Mouse (Mus musculus) liver, embryonic 16.5 days (tissue): ENCODE results near the gene Qsox1. TPM values are rescaled to one million over a fixed set of nuclear protein-coding genes. Genes with fewer than 3 reads are reported as not detected.
A peak's percentile ranks its signal among the peaks of the same experiment; 100 is the strongest.

Experiments
- ATAC-seq: fragments of 200-750 bp; cut with Nextera tagmentation; 2 replicates; pipeline ENCODE4 v1.8.0; 2017; ENCODE audit warnings: low read depth, mild to moderate bottlenecking, moderate number of reproducible peaks, moderate library complexity
- H3K27ac ChIP-seq: fragments of 300-500 bp; sonication (generic); 2 replicates; pipeline ENCODE4 v1.5.1; 2014; ENCODE audit warnings: mild to moderate bottlenecking, low read length
- H3K27me3 ChIP-seq: fragments of 300-500 bp; sonication (generic); 2 replicates; pipeline ENCODE4 v1.6.1; 2014; ENCODE audit warnings: low read depth, low read length, mixed read lengths; ENCODE audit not compliant: control insufficient read depth, insufficient read depth
- H3K36me3 ChIP-seq: fragments of 300-500 bp; sonication (generic); 2 replicates; pipeline ENCODE4 v1.6.1; 2014; ENCODE audit warnings: mild to moderate bottlenecking; ENCODE audit not compliant: control insufficient read depth, insufficient read depth
- H3K4me1 ChIP-seq: fragments of 300-500 bp; sonication (generic); 2 replicates; pipeline ENCODE4 v1.6.1; 2014; ENCODE audit warnings: low read depth, low read length, mixed read lengths; ENCODE audit not compliant: control insufficient read depth
- H3K4me2 ChIP-seq: fragments of 300-500 bp; sonication (generic); 2 replicates; pipeline ENCODE4 v1.6.1; 2014; ENCODE audit warnings: low read depth, low read length, mixed read lengths
- H3K4me3 ChIP-seq: fragments of 300-500 bp; sonication (generic); 2 replicates; pipeline ENCODE4 v1.5.1; 2014; ENCODE audit warnings: low read depth, mild to moderate bottlenecking, low read length
- H3K9ac ChIP-seq: fragments of 300-500 bp; sonication (generic); 2 replicates; pipeline ENCODE4 v1.6.1; 2014; ENCODE audit warnings: low read depth, low read length
- H3K9me3 ChIP-seq: fragments of 300-500 bp; sonication (generic); replicated peaks from 2 replicates; pipeline ENCODE4 v1.6.1; 2016; ENCODE audit warnings: low read length; ENCODE audit not compliant: control insufficient read depth
- WGBS: fragments of 180-500 bp; shearing (Covaris S2); extraction: QIAGEN DNeasy Blood & Tissue Kit; methylation state at CpG from one replicate; pipeline ENCODE4 v1.1.7; 2014; ENCODE audit not compliant: insufficient replicate concordance; 5-methylcytosine and 5-hydroxymethylcytosine counted together
- polyA plus RNA-seq: library from polyadenylated mRNA; unstranded; fragments of >200 nt; fragmentation: Nextera tagmentation; extraction: Ambion mirVana; gene quantifications from 2 replicates; pipeline ENCODE4 v1.2.1, GENCODE M21; 2015

Qsox1 gene
- polyA plus RNA-seq, 1 experiment from 2014 or later, result 51.2 TPM

GRCm38 (mm10) chr1:155827703-155828295 is 15.1 kb upstream of the Qsox1 start:
- 47% methylated on average over 8 of the region's 8 CpGs for WGBS
- Histone ChIP-seq H3K9me3 (no peaks in the 10 kb centered on the region), H3K4me2 (no peak overlapping the region), H3K27ac (no peak overlapping the region), H3K4me1 (no peaks in the 10 kb centered on the region; the same call in 1 of the 2 replicates), H3K4me3 (no peak overlapping the region), H3K9ac (no peak overlapping the region), H3K27me3 (no peaks in the 10 kb centered on the region), H3K36me3 (no peaks in the 10 kb centered on the region)
- no peak for ATAC-seq

DNA sequence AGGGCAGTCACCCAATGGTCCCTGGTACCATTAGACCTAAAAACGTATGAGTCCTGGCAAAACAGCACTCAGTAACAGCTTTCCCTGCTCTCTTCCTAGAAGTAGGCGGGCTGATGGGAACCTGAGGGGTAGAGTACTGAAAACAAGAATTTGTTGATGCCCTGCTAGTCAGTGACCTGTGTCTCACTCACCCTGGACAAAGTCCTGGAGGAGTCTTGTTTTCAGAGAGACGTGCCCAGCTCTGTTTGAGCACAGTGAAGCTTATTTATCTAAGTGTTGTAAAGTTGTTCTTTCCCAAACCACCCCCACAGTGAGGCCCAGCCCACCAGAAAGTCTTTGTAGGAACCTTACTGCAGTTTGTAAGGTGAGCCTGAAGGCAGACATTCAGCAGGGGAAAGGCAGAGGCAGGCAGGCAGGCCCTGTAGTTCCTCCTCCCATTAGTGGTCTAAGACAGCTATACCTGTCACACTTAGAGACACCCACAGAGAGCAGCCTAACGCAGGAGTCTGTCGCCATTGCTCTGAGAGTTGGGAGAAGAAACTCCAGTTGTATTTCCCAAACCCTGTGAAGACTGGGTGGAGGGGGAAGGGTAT is 14.2 kb upstream of the Qsox1 start:
- Histone ChIP-seq H3K4me2 (no peak overlapping the region), H3K4me1 (no peaks in the 10 kb centered on the region; the same call in 1 of the 2 replicates), H3K36me3 (no peaks in the 10 kb centered on the region), H3K27ac (peak overlapping the region; percentile 56), H3K9ac (no peak overlapping the region), H3K27me3 (no peaks in the 10 kb centered on the region), H3K9me3 (no peaks in the 10 kb centered on the region), H3K4me3 (no peak overlapping the region)
- peak; percentile 62 for ATAC-seq
- 50% methylated on average over 5 of the region's 5 CpGs for WGBS

DNA sequence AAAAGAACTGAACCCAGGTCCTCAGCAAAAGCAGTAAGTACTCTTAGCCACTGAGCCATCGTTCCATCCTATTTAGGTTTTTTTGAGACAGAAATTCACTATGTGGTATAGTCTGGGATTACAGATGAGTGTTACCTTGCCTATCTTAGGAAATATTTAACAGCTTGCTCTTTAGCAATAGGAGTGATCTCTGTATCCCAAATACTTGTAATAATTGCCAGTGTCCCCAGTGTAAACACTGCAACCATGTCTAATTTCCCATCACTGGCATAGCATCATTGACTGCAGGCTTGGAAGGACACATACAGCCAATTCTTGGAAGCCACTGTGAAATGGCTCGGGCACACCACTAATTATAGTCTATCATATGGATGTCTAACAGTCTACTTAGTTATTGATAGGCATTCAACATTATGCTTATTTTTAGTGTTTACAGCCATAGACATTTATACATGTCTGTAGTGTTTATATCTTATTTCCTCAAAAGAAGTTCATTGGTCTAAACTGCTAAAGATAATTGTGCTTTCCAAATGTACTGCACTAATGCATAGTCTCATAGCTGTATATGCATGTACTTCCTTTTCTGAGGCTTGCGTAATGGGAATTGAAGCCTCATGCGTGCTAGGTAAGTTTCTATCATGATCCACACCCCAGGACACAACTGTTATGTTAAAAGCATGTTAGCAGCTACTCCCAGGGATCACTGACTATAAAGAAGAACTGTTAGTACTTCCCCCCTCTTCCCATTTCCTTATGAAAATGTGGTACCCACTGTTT is 13.4 kb upstream of the Qsox1 start:
- Histone ChIP-seq H3K4me1 (no peaks in the 10 kb centered on the region; the same call in 1 of the 2 replicates), H3K27me3 (no peaks in the 10 kb centered on the region), H3K4me3 (no peak overlapping the region), H3K36me3 (no peaks in the 10 kb centered on the region), H3K9ac (no peak overlapping the region), H3K4me2 (no peak overlapping the region), H3K27ac (peak overlapping the region; percentile 56), H3K9me3 (no peaks in the 10 kb centered on the region)
- WGBS, result 66% methylated on average over 4 of the region's 4 CpGs
- ATAC-seq, result peak; percentile 56

DNA sequence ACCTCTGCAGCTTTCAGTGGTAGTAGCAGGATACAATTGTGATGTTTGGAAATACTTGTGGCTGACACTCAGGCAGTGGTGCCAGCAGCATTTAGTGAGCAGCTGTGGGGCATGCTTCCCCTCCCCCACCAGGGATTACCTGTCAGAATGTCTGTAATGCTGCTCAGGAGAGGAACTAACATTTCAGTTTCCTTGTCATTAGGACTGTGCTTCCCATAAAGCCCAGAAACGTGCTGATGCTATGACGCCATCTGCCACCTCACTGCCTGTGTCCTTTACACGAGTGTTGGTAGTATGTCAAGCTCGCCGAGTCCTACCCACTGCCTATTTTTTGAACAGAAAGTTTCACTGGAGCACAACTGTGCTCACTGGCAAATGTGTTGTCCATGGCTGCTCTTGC is 8.0 kb upstream of the Qsox1 start:
- ATAC-seq, result no peak
- Histone ChIP-seq H3K36me3 (no peaks in the 10 kb centered on the region), H3K27ac (no peak overlapping the region), H3K4me3 (no peak overlapping the region), H3K27me3 (no peaks in the 10 kb centered on the region), H3K4me2 (no peak overlapping the region), H3K4me1 (no peaks in the 10 kb centered on the region), H3K9me3 (no peaks in the 10 kb centered on the region), H3K9ac (no peak overlapping the region)
- 76% methylated on average over 5 of the region's 5 CpGs for WGBS

DNA sequence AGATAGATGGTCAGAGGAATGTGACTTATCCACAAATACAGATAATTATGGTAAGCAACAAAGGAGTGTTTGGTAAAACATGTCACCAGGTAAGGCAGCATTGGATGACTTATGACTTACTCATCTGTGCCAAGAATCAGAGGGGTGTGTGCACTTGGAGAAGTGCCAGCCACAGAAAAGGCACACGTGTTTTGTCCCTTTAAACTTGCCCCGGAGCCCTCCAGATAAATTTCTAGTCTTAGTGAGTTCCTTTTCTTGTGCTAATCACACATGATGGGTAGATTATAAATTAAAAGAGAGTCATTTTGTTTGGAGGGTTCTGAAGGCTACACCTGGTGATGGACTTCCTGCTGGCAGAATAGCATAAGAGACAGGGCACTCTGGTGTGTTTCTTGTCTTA is 3.5 kb upstream of the Qsox1 start:
- no peak overlapping the region for H3K4me3 ChIP-seq
- no peak for ATAC-seq
- H3K27ac ChIP-seq, result no peak overlapping the region
- 42% methylated on average over 2 of the region's 2 CpGs for WGBS
- peaks cover 16% of the 10 kb centered on the region for H3K4me1 ChIP-seq
- no peaks in the 10 kb centered on the region for H3K36me3 ChIP-seq
- H3K9ac ChIP-seq, result no peak overlapping the region
- no peaks in the 10 kb centered on the region for H3K27me3 ChIP-seq
- H3K4me2 ChIP-seq, result no peak overlapping the region
- H3K9me3 ChIP-seq, result no peaks in the 10 kb centered on the region

DNA sequence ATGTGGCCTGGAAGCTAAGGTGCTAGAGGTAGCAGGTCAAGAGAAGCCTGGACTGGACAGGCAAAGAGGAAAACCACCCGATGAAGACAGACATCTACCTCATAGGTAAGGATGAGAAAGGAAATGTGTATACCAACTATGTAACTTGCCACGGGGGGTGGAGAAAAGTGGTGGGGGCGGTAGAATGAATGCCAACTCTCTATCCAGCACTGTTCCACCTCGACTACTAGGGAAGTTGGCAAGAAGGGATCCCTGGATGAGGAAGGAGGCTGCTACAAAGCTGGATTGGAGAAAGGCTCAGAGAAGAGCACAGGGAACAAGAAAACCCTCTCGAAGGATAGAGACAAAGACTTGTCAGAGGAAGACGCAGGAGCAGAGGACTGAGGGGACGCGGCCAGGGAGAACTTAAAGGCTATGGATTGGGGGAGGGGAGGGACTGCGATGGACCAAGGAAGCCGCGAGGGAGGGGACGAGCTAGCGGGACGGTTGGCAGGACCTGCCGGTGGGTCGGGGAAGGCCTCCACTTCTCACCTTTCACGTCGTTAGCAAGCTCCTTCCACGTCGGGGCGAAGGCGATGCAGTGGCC is 601 bp downstream of the Qsox1 start:
- Histone ChIP-seq H3K9me3 (no peaks in the 10 kb centered on the region), H3K4me2 (peak overlapping the region; percentile 93), H3K4me3 (peak overlapping the region; percentile 87), H3K27me3 (no peaks in the 10 kb centered on the region), H3K36me3 (no peaks in the 10 kb centered on the region), H3K9ac (peak overlapping the region; percentile 81), H3K4me1 (peaks cover 24% of the 10 kb centered on the region), H3K27ac (peak overlapping the region; percentile 81)
- 2% methylated on average over 22 of the region's 22 CpGs for WGBS
- no peak; the same call in 1 of the 2 replicates for ATAC-seq

GRCm38 (mm10) chr1:155810616-155811015 is 2.1 kb downstream of the Qsox1 start:
- H3K27ac ChIP-seq, result peak overlapping the region; percentile 66; the same call in 1 of the 2 replicates
- H3K9me3 ChIP-seq, result no peaks in the 10 kb centered on the region
- peak overlapping the region; percentile 37; the same call in 1 of the 2 replicates for H3K4me3 ChIP-seq
- no peaks in the 10 kb centered on the region for H3K36me3 ChIP-seq
- no peaks in the 10 kb centered on the region for H3K27me3 ChIP-seq
- WGBS, result 61% methylated on average over 7 of the region's 7 CpGs
- peaks cover 28% of the 10 kb centered on the region for H3K4me1 ChIP-seq
- H3K4me2 ChIP-seq, result peak overlapping the region; percentile 93
- no peak for ATAC-seq
- H3K9ac ChIP-seq, result no peak overlapping the region

DNA sequence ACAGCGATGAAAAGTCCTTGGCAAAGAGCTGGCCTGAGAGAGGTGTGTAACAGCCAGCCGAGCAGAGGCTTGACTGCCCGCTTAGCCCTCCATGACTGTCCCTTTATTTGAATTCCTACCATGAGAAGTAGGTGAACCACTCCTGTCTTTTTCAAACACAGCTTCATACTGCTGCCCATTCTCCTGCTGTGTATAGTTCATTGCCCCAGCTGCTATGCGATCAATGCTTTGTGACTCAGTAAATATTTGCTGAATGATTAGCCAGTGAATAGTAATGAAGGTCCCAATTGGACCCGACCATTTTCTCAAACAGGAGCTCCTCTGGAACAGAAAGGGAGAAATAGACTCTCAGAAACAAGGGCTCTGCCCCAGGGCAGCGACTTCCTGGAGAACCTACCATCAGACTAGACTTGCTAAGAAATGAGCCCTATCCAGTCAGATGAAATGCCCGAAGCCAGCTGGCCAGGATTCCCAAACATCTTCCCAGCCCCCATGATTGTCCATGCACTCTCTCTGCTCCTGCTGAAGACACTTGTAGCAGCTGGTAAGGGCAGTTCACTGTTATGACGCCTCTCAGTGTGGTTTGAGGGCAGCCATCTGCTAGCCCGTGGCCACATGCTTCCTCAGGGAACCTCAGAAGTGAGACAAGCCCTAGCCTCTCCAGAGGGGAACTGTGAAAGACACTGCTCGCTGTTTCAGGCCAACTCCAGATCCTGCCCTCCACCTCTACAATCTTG is 2.8 kb downstream of the Qsox1 start:
- Histone ChIP-seq H3K27ac (peak overlapping the region; percentile 66), H3K9me3 (no peaks in the 10 kb centered on the region), H3K4me3 (peak overlapping the region; percentile 3), H3K4me1 (peaks cover 29% of the 10 kb centered on the region), H3K36me3 (no peaks in the 10 kb centered on the region), H3K9ac (no peak overlapping the region), H3K27me3 (no peaks in the 10 kb centered on the region), H3K4me2 (peak overlapping the region; percentile 93)
- ATAC-seq, result peak; percentile 31
- 45% methylated on average over 10 of the region's 10 CpGs for WGBS
